Mouse (Mus musculus) midbrain, postnatal 0 days (tissue): ENCODE results near the gene Sorcs2. TPM values are rescaled to one million over a fixed set of nuclear protein-coding genes. Genes with fewer than 3 reads are reported as not detected.

Experiments used
- ATAC-seq: fragments of 200-750 bp; cut with Nextera tagmentation; 2 replicates; pipeline ENCODE4 v1.8.0; 2017; ENCODE audit warnings: moderate number of reproducible peaks, mild to moderate bottlenecking, moderate TSS enrichment, moderate library complexity; ENCODE audit not compliant: low FRiP score
- DNase-seq: peaks from one replicate; pipeline ENCODE4 v3.0.0-alpha.2; 2015; ENCODE audit warnings: low spot score
- H3K27ac ChIP-seq: fragments of 300-500 bp; sonication (generic); 2 replicates; pipeline ENCODE4 v1.5.1; 2014; ENCODE audit warnings: low read depth, mild to moderate bottlenecking, low read length, mixed read lengths
- H3K27me3 ChIP-seq: fragments of 300-500 bp; sonication (generic); 2 replicates; pipeline ENCODE4 v1.6.1; 2014; ENCODE audit warnings: low read length, control low read depth, mixed read lengths; ENCODE audit not compliant: insufficient read depth
- H3K36me3 ChIP-seq: fragments of 300-500 bp; sonication (generic); 2 replicates; pipeline ENCODE4 v1.6.1; 2014; ENCODE audit warnings: low read length, control low read depth, mixed read lengths; ENCODE audit not compliant: insufficient read depth
- H3K4me1 ChIP-seq: fragments of 300-500 bp; sonication (generic); 2 replicates; pipeline ENCODE4 v1.6.1; 2014; ENCODE audit warnings: mild to moderate bottlenecking, control low read depth, antibody characterized with exemption, low read length, mixed read lengths; ENCODE audit not compliant: insufficient read depth
- H3K4me2 ChIP-seq: fragments of 300-500 bp; sonication (generic); 2 replicates; pipeline ENCODE4 v1.6.1; 2014; ENCODE audit warnings: low read depth, mild to moderate bottlenecking, low read length, mixed read lengths; ENCODE audit not compliant: poor library complexity, severe bottlenecking
- H3K4me3 ChIP-seq: fragments of 300-500 bp; sonication (generic); 2 replicates; pipeline ENCODE4 v1.5.1; 2014; ENCODE audit warnings: low read depth, mild to moderate bottlenecking, low read length, moderate library complexity
- H3K9ac ChIP-seq: fragments of 300-500 bp; sonication (generic); replicated peaks from 2 replicates; pipeline ENCODE4 v1.6.1; 2014; ENCODE audit warnings: mild to moderate bottlenecking, low read length, moderate library complexity, mixed read lengths; ENCODE audit not compliant: poor library complexity, severe bottlenecking
- H3K9me3 ChIP-seq: fragments of 300-500 bp; sonication (generic); 2 replicates; pipeline ENCODE4 v1.6.1; 2016; ENCODE audit warnings: low read length, control low read depth
- CTCF ChIP-seq: IDR thresholded peaks from 2 replicates; pipeline ENCODE4 v1.5.1; 2016; ENCODE audit warnings: antibody characterized with exemption, mild to moderate bottlenecking
- WGBS: fragments of 180-500 bp; shearing (Covaris S2); extraction: QIAGEN DNeasy Blood & Tissue Kit; methylation state at CpG from one replicate; pipeline ENCODE4 v1.1.7; 2014; 5-methylcytosine and 5-hydroxymethylcytosine counted together
- polyA plus RNA-seq: library from polyadenylated mRNA; unstranded; fragments of >200 nt; fragmentation: Nextera tagmentation; extraction: Ambion mirVana; gene quantifications from 2 replicates; pipeline ENCODE4 v1.2.1, GENCODE M21; 2015
- total RNA-seq: library from RNA; depleted of rRNA; stranded (reverse); fragments of >200 nt; gene quantifications from 2 replicates; pipeline ENCODE4 v1.2.3, GENCODE M21; 2014

Sorcs2 gene
- total and polyA plus RNA-seq, 2 experiments from 2014 or later, result 16.1 to 49.2 TPM

GRCm38 (mm10) chr5:36353194-36353593 lies 44.7 kb downstream of the Sorcs2 start:
- H3K9ac ChIP-seq, result no peak overlapping the region
- H3K36me3 ChIP-seq, result no peaks in the 10 kb centered on the region
- H3K27me3 ChIP-seq, result no peaks in the 10 kb centered on the region
- H3K4me1 ChIP-seq, result peaks cover 4% of the 10 kb centered on the region; the same call in 1 of the 2 replicates
- ATAC-seq (no peak), DNase-seq (no peak)
- H3K4me2 ChIP-seq, result no peak overlapping the region
- no peak for TF ChIP-seq CTCF
- 89% methylated on average over 2 of the region's 2 CpGs for WGBS
- no peaks in the 10 kb centered on the region for H3K9me3 ChIP-seq
- H3K4me3 ChIP-seq, result no peak overlapping the region
- no peak overlapping the region for H3K27ac ChIP-seq

- Histone ChIP-seq H3K27ac (no peak overlapping the region), H3K4me1 (no peaks in the 10 kb centered on the region), H3K9ac (no peak overlapping the region), H3K36me3 (no peaks in the 10 kb centered on the region), H3K9me3 (no peaks in the 10 kb centered on the region), H3K27me3 (no peaks in the 10 kb centered on the region), H3K4me2 (no peak overlapping the region), H3K4me3 (no peak overlapping the region)
- WGBS, result 73% methylated on average over 4 of the region's 4 CpGs
- DNase-seq, result peak; percentile 53
- TF ChIP-seq CTCF, result no peak
- ATAC-seq, result no peak
These were observed 51.2 kb downstream of the Sorcs2 start for GRCm38 (mm10) chr5:36346698-36347097.

- Histone ChIP-seq H3K36me3 (no peaks in the 10 kb centered on the region), H3K4me2 (no peak overlapping the region), H3K27ac (0 out of 2 replicates have a peak overlapping the region, but pooled peaks have one; percentile 12), H3K9me3 (no peaks in the 10 kb centered on the region), H3K4me1 (no peaks in the 10 kb centered on the region; the same call in 1 of the 2 replicates), H3K9ac (no peak overlapping the region), H3K4me3 (no peak overlapping the region), H3K27me3 (no peaks in the 10 kb centered on the region)
- ATAC-seq (no peak), DNase-seq (no peak)
- WGBS, result 45% methylated on average over 3 of the region's 3 CpGs
- no peak for TF ChIP-seq CTCF
These were observed 58.7 kb downstream of the Sorcs2 start for GRCm38 (mm10) chr5:36339283-36339682.

GRCm38 (mm10) chr5:36336252-36336651 lies 61.7 kb downstream of the Sorcs2 start:
- H3K36me3 ChIP-seq, result no peaks in the 10 kb centered on the region
- no peak overlapping the region for H3K4me2 ChIP-seq
- H3K27ac ChIP-seq, result no peak overlapping the region
- no peak overlapping the region for H3K9ac ChIP-seq
- no peaks in the 10 kb centered on the region for H3K9me3 ChIP-seq
- TF ChIP-seq CTCF, result no peak
- 36% methylated on average over 7 of the region's 7 CpGs for WGBS
- H3K4me3 ChIP-seq, result no peak overlapping the region
- H3K4me1 ChIP-seq, result peaks cover 6% of the 10 kb centered on the region; the same call in 1 of the 2 replicates
- no peak for ATAC-seq
- peak; percentile 70 for DNase-seq
- H3K27me3 ChIP-seq, result no peaks in the 10 kb centered on the region

GRCm38 (mm10) chr5:36335661-36336060 lies 62.3 kb downstream of the Sorcs2 start:
- H3K9ac ChIP-seq, result no peak overlapping the region
- DNase-seq (no peak), ATAC-seq (no peak)
- WGBS, result 88% methylated on average over 2 of the region's 2 CpGs
- TF ChIP-seq CTCF, result no peak
- H3K27me3 ChIP-seq, result no peaks in the 10 kb centered on the region
- no peak overlapping the region for H3K4me3 ChIP-seq
- no peak overlapping the region for H3K27ac ChIP-seq
- H3K9me3 ChIP-seq, result no peaks in the 10 kb centered on the region
- peaks cover 12% of the 10 kb centered on the region for H3K4me1 ChIP-seq
- H3K4me2 ChIP-seq, result no peak overlapping the region
- H3K36me3 ChIP-seq, result no peaks in the 10 kb centered on the region

- no peak for TF ChIP-seq CTCF
- Histone ChIP-seq H3K4me2 (no peak overlapping the region), H3K27ac (no peak overlapping the region), H3K36me3 (no peaks in the 10 kb centered on the region), H3K27me3 (no peaks in the 10 kb centered on the region), H3K9ac (no peak overlapping the region), H3K4me3 (no peak overlapping the region), H3K9me3 (no peaks in the 10 kb centered on the region), H3K4me1 (peaks cover 16% of the 10 kb centered on the region)
- DNase-seq (peak; percentile 68), ATAC-seq (no peak)
- 21% methylated on average over 7 of the region's 7 CpGs for WGBS
These were observed 63.7 kb downstream of the Sorcs2 start for GRCm38 (mm10) chr5:36334227-36334626.
